Comparison of ENCODE assay signal across 8 mouse cellular contexts in the genomic region with DNA sequence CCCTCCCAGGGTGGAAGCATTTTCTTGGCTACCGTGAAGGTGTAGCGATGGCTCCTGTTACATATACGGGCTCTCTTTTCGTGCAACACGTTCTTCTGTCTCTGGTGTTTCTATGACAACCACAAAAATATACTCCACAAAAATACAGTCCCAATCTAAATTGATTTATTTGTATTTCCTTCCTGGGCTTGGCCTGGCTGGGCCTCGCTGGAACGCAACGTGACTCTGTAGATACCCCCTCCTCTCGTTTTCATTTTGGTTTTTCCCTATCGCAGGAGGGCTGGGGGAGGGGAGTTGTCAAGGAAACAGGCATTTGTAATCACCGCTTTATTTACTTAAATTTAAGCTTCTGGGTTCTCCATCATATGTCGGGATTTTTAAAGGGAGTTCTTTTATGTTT. TPM values are rescaled to one million over a fixed set of nuclear protein-coding genes. Genes with fewer than 3 reads are reported as not detected.
DNase-seq lines count a peak whose midpoint lies in the region; ATAC-seq and TF ChIP-seq lines count a peak whose summit lies in the region.

No protein-coding gene starts in this region.

- H3K9me3 ChIP-seq in ES-Bruce4 (replicated peaks; ENCODE audit: control insufficient read depth, insufficient read depth, low read length, poor library complexity, severe bottlenecking): peaks cover 11% of the 10 kb centered on the region
- 0 out of 2 replicates have a peak, but pooled peaks cover 2% of the 10 kb centered on the region for H3K9me3 ChIP-seq in heart, embryonic 14.5 days (ENCODE audit: control insufficient read depth, low read length)
- H3K9me3 ChIP-seq in liver, embryonic 15.5 days (replicated peaks): 0 out of 2 replicates have a peak, but pooled peaks cover 3% of the 10 kb centered on the region

- H3K27me3 ChIP-seq in ES-Bruce4 (ENCODE audit: control insufficient read depth, insufficient read depth, low read length, poor library complexity, severe bottlenecking): no peaks in the 10 kb centered on the region
- H3K27me3 ChIP-seq in heart, embryonic 14.5 days (ENCODE audit: control insufficient read depth, insufficient read depth, low read length): no peaks in the 10 kb centered on the region
- no peaks in the 10 kb centered on the region for H3K27me3 ChIP-seq in liver, embryonic 15.5 days

- under 1% methylated on average over 12 of the region's 12 CpGs for WGBS in heart, embryonic 14.5 days
- 1% methylated on average over 12 of the region's 12 CpGs for WGBS in liver, embryonic 15.5 days (ENCODE audit: insufficient replicate concordance)
- under 1% methylated on average over 12 of the region's 12 CpGs for WGBS in olfactory bulb, adult 2 months

- H3K4me1 ChIP-seq in ES-Bruce4 (ENCODE audit: control insufficient read depth, insufficient read depth, low read length): peaks cover 4% of the 10 kb centered on the region
- H3K4me1 ChIP-seq in heart, embryonic 14.5 days (ENCODE audit: control insufficient read depth in 2 of 2, insufficient read depth in 2 of 2, low read length in 2 of 2): peaks cover 0 to 11% of the 10 kb centered on the region in 2 experiments; a peak in 2 of 4 replicates
- H3K4me1 ChIP-seq in liver, embryonic 15.5 days (replicated peaks): peaks cover 61% of the 10 kb centered on the region
- peaks cover 6% of the 10 kb centered on the region; the same call in 1 of the 2 replicates for H3K4me1 ChIP-seq in olfactory bulb, adult 2 months (ENCODE audit: control insufficient read depth, insufficient read depth, low read length)

- H3K4me2 ChIP-seq in heart, embryonic 14.5 days (ENCODE audit: low read length): peak overlapping the region; percentile 85
- H3K4me2 ChIP-seq in liver, embryonic 15.5 days: peak overlapping the region; percentile 98

- H3K9ac ChIP-seq in ES-Bruce4 (ENCODE audit: low read depth, poor library complexity, severe bottlenecking): peak overlapping the region; percentile 85
- peak overlapping the region; percentile 79 for H3K9ac ChIP-seq in heart, embryonic 14.5 days (ENCODE audit: low read length)
- peak overlapping the region; percentile 94 for H3K9ac ChIP-seq in liver, embryonic 15.5 days

- no peak for TF ChIP-seq CTCF in ES-Bruce4 (IDR thresholded peaks at IDR 0.05; ENCODE audit: low read depth, low read length)
- TF ChIP-seq CTCF in olfactory bulb, adult 2 months (IDR thresholded peaks at IDR 0.05; ENCODE audit: insufficient read depth, low read depth, low read length): no peak

- H3K4me3 ChIP-seq in ES-Bruce4 (ENCODE audit: low read depth, low read length): peak overlapping the region; percentile 96
- H3K4me3 ChIP-seq in heart, embryonic 14.5 days (ENCODE audit: control insufficient read depth in 1 of 2, insufficient read depth in 1 of 2, low read depth in 1 of 2, low read length in 2 of 2): peak overlapping the region; percentile 67 to 96
- peak overlapping the region; percentile 85 for H3K4me3 ChIP-seq in liver, embryonic 15.5 days (replicated peaks)
- peak overlapping the region; percentile 85 for H3K4me3 ChIP-seq in olfactory bulb, adult 2 months (ENCODE audit: insufficient read depth, low read depth, low read length)

- TF ChIP-seq EP300 in ES-Bruce4 (IDR thresholded peaks at IDR 0.05; ENCODE audit: insufficient read depth, low read depth, low read length): no peak

- peak overlapping the region; percentile 87 for H3K27ac ChIP-seq in ES-Bruce4 (ENCODE audit: insufficient read depth, low read length)
- peak overlapping the region; percentile 60 to 81 for H3K27ac ChIP-seq in heart, embryonic 14.5 days (replicated peaks in 1 of 2; ENCODE audit: control insufficient read depth in 1 of 2, insufficient read depth in 1 of 2, low read depth in 2 of 2, low read length in 2 of 2)
- H3K27ac ChIP-seq in liver, embryonic 15.5 days (replicated peaks): peak overlapping the region; percentile 92
- H3K27ac ChIP-seq in olfactory bulb, adult 2 months (ENCODE audit: insufficient read depth, low read depth, low read length): peak overlapping the region; percentile 88

- H3K36me3 ChIP-seq in ES-Bruce4 (ENCODE audit: control insufficient read depth, insufficient read depth, low read length, poor library complexity, severe bottlenecking): peaks cover 2% of the 10 kb centered on the region; the same call in 1 of the 2 replicates
- H3K36me3 ChIP-seq in heart, embryonic 14.5 days (ENCODE audit: control insufficient read depth, insufficient read depth, low read length): no peaks in the 10 kb centered on the region
- peaks cover 16% of the 10 kb centered on the region for H3K36me3 ChIP-seq in liver, embryonic 15.5 days (replicated peaks)

- DNase-seq in 3T3-L1 (ENCODE audit: low read depth, low spot score): peak; percentile 68
- DNase-seq in embryo, embryonic 10.5 days (ENCODE audit: low spot score): peak; percentile 88
- peak; percentile 72 for DNase-seq in kidney, postnatal 10 days
- DNase-seq in gastrocnemius, adult 18-20 months (ENCODE audit: low spot score): no peak

- no peak for ATAC-seq in heart, embryonic 14.5 days (ENCODE audit: insufficient number of reproducible peaks, insufficient read depth, low FRiP score, low read depth)
- peak; percentile 11 for ATAC-seq in liver, embryonic 15.5 days (ENCODE audit: insufficient read depth)

- no peak for TF ChIP-seq POLR2A in ES-Bruce4 (IDR thresholded peaks at IDR 0.05; ENCODE audit: insufficient read depth, low read length)
- TF ChIP-seq POLR2A in olfactory bulb, adult 2 months (IDR thresholded peaks at IDR 0.05; ENCODE audit: insufficient read depth, low read depth, low read length): no peak

RNA-seq across cellular contexts. Expression of a gene that starts 1.2 kb away (rescaled TPM):
- polyA plus RNA-seq in ES-Bruce4 (2011; ENCODE audit: insufficient read depth, insufficient read length, low read depth, missing spikeins): 80.4 and 83.7 TPM in 2 replicates
- 9.2 and 11.0 TPM in 2 replicates for polyA plus RNA-seq in heart, embryonic 14.5 days (2014; fragmentation: Nextera tagmentation; extraction: Ambion mirVana)
- 25.7 and 25.8 TPM in 2 replicates for polyA plus RNA-seq in liver, embryonic 15.5 days (2015; fragmentation: Nextera tagmentation; extraction: Ambion mirVana)
- polyA plus RNA-seq in olfactory bulb, adult 2 months (2012; ENCODE audit: insufficient read depth, insufficient read length, low replicate concordance, missing spikeins): not detected in 2 replicates
- total RNA-seq in gastrocnemius, adult 18-20 months (2021): 1 to 10 TPM; 1.5 to 2.0 TPM
